Mouse (Mus musculus): Measurements from ENCODE around the gene Pycr1. TPM values are rescaled to one million over a fixed set of nuclear protein-coding genes. Genes with fewer than 3 reads are reported as not detected.
A peak's percentile ranks its signal among the peaks of the same experiment; 100 is the strongest.

Gene Pycr1
- total and polyA plus RNA-seq, 3 experiments: 21.0 to 75.3 (median 32.3) TPM

DNA sequence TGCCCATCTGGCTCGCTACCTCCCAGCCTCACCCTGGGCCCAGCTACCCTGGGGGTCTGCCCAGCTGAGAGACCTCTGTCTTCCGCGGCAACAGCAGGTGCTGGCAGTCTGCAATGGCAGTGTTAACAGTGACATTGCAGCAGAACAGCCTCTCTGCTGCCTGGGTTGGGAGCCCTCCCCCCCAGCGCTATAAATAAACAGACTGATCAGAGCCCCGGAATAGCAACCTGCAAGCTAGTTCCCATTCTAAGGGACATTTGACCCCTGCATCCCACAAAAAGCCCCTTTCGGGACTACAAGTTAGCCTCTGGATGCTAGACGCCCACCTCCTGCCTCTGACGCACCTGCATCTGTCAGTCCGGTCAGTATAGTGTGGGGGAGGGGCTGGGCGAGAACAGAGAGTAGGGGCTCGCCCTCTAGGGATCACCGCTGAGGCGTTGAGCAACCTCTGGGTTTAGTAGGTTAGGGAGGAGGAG is 4.5 kb upstream of the Pycr1 start, which contains the start of gene Myadml2:
TSS of gene Myadml2 (minus strand) at position 158 of the 476 bp plus-strand sequence.
- peak within 1 kb of the TSS; percentile 18; the same call in 1 of the 2 replicates for H3K27ac ChIP-seq (ENCODE audit: insufficient read depth, low read depth)

DNA sequence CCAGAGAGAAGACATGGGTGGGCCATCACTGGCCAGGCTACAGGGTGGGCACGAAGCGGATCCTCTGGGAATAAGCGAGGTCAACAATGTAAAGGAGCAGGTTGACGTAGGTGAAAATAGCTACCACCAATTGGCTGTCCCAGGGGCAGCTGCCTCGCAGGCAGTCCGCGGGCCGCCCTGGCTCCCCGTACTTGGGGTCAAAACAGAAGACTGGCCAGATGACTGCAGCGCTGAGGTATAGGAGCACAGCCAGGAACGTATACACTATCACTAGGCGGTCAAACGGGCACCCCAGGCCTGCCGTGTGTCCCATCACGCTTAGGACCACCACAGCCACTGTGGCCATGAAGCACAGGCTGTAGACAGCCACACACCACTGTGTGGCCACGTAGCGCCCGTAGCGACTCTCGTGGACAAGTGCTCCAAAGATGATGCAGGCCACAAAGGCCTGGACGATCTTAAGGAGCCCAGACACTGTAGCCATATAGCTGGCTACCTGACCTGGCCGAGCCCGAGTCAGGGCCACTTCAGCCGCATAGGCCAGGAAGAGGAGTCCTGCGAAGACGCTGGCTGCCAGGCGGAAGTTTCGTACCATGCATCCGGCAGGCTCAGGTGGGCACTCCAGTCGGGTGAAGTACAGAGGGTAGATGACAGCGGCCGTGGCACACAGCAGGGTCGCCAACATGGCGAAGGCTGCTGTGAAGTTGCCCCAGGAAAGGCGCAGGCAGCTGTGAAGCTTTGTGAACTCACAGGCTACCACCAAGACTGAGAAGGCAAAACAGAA is 3.7 kb upstream of the Pycr1 start:
- no peaks in the 10 kb centered on the region for H3K79me2 ChIP-seq (replicated peaks; ENCODE audit: control insufficient read depth, extremely low read depth, insufficient read depth, poor library complexity, severe bottlenecking)
- no peak overlapping the region for H3K27ac ChIP-seq (ENCODE audit: insufficient read depth, low read depth)
- peak overlapping the region; percentile 74; the same call in 1 of the 2 replicates for H3K4me2 ChIP-seq (ENCODE audit: insufficient read depth, low read depth, poor library complexity, severe bottlenecking)
- peak overlapping the region; percentile 15 to 46 (median 40) for H3K4me3 ChIP-seq (replicated peaks in 1 of 3; ENCODE audit: low read depth in 2 of 3, low read length in 2 of 3, poor library complexity in 1 of 3)
- in situ Hi-C loops (cut with MboI; ENCODE audit: low pct_ligation_motif_present, low pct_unique_long_range_greater_than_20kb, low sequenced_read_pairs): no loop called here
- TF ChIP-seq POLR2AphosphoS2 (IDR thresholded peaks at IDR 0.05; ENCODE audit: low read depth, low read length) (no peak), HCFC1 (IDR thresholded peaks at IDR 0.05; ENCODE audit: low read depth, low read length) (no peak), EP300 (IDR thresholded peaks at IDR 0.05; ENCODE audit: low read length) (no peak), E2F4 (IDR thresholded peaks at IDR 0.05; ENCODE audit: insufficient replicate concordance, low read depth, low read length) (no peak), RAD21 (IDR thresholded peaks at IDR 0.05; ENCODE audit: low read depth, low read length) (no peak), ELF1 (IDR thresholded peaks at IDR 0.05; ENCODE audit: low read depth, low read length) (no peak), KAT2A (IDR thresholded peaks at IDR 0.05; ENCODE audit: insufficient replicate concordance, low read length) (no peak), POLR2A (IDR thresholded peaks at IDR 0.05; ENCODE audit: low read depth, low read length) (no peak), NRF1 (IDR thresholded peaks at IDR 0.05; ENCODE audit: low read depth, low read length) (no peak), MAX (IDR thresholded peaks at IDR 0.05; ENCODE audit: low read length) (no peak)
- peaks cover 16 to 39% of the 10 kb centered on the region in 2 experiments for H3K4me1 ChIP-seq (ENCODE audit: control insufficient read depth in 1 of 2, insufficient read depth in 2 of 2)
- no peak for DNase-seq (ENCODE audit: extremely low read depth)
- dilution Hi-C loops (cut with MboI; ENCODE audit: extremely low pct_ligation_motif_present, extremely low pct_unique_long_range_greater_than_20kb, low sequenced_read_pairs): no loop called here
- peaks cover 3% of the 10 kb centered on the region for H3K27me3 ChIP-seq (replicated peaks)
- no peaks in the 10 kb centered on the region for H3K9me3 ChIP-seq (replicated peaks; ENCODE audit: low read length)
- no peak overlapping the region for H3K9ac ChIP-seq (ENCODE audit: insufficient read depth, low read depth)
- no peaks in the 10 kb centered on the region for H3K36me3 ChIP-seq (replicated peaks in 1 of 2; ENCODE audit: control insufficient read depth in 1 of 2, insufficient read depth in 1 of 2, low read length in 1 of 2)

More for the DNA sequence above, 4.5 kb upstream of the Pycr1 start, which contains the start of gene Myadml2:
- Histone ChIP-seq H3K9me3 (replicated peaks; ENCODE audit: low read length) (no peaks in the 10 kb centered on the region), H3K9ac (ENCODE audit: insufficient read depth, low read depth) (no peak within 1 kb of the TSS), H3K4me1 (ENCODE audit: control insufficient read depth in 1 of 2, insufficient read depth in 2 of 2) (peaks cover 12 to 31% of the 10 kb centered on the region in 2 experiments), H3K4me2 (ENCODE audit: insufficient read depth, low read depth, poor library complexity, severe bottlenecking) (peak within 1 kb of the TSS; percentile 74), H3K36me3 (replicated peaks in 1 of 2; ENCODE audit: control insufficient read depth in 1 of 2, insufficient read depth in 1 of 2, low read length in 1 of 2) (no peaks in the 10 kb centered on the region), H3K27me3 (replicated peaks) (peaks cover 3% of the 10 kb centered on the region), H3K4me3 (replicated peaks in 1 of 3; ENCODE audit: low read depth in 2 of 3, low read length in 2 of 3, poor library complexity in 1 of 3) (peak within 1 kb of the TSS; percentile 35 to 46 (median 40)), H3K79me2 (replicated peaks; ENCODE audit: control insufficient read depth, extremely low read depth, insufficient read depth, poor library complexity, severe bottlenecking) (no peaks in the 10 kb centered on the region)
- in situ Hi-C loops (cut with MboI; ENCODE audit: low pct_ligation_motif_present, low pct_unique_long_range_greater_than_20kb, low sequenced_read_pairs): no loop called here
- TF ChIP-seq MAFK (IDR thresholded peaks at IDR 0.05; ENCODE audit: insufficient replicate concordance, low read length): no peak
- TF ChIP-seq ZMIZ1 (IDR thresholded peaks at IDR 0.05; ENCODE audit: low read depth, low read length): no peak
- TF ChIP-seq POLR2A (IDR thresholded peaks at IDR 0.05; ENCODE audit: low read depth, low read length): no peak
- 0 out of 2 replicates have a peak, but pooled peaks have one; percentile 8 for TF ChIP-seq JUND (conservative IDR thresholded peaks at IDR 0.05; ENCODE audit: low read depth, low read length)
- peak; percentile 93 for TF ChIP-seq CHD2 (IDR thresholded peaks at IDR 0.05; ENCODE audit: low read length)
- TF ChIP-seq EP300 (IDR thresholded peaks at IDR 0.05; ENCODE audit: low read length): peak; percentile 41; the same call in 1 of the 2 replicates
- peak; percentile 65 for TF ChIP-seq IRF4 (IDR thresholded peaks at IDR 0.05; ENCODE audit: low read depth, low read length)
- no peak for TF ChIP-seq CHD1 (IDR thresholded peaks at IDR 0.05; ENCODE audit: low read depth, low read length)
- TF ChIP-seq HCFC1 (IDR thresholded peaks at IDR 0.05; ENCODE audit: low read depth, low read length): peak; percentile 32; the same call in 1 of the 2 replicates
- TF ChIP-seq NRF1 (IDR thresholded peaks at IDR 0.05; ENCODE audit: low read depth, low read length): no peak
- TF ChIP-seq TCF12 (IDR thresholded peaks at IDR 0.05; ENCODE audit: low read depth, low read length): peak; percentile 75
- TF ChIP-seq CTCF (conservative IDR thresholded peaks at IDR 0.05 in 1 of 2, IDR thresholded peaks at IDR 0.05 in 1 of 2; ENCODE audit: low read depth in 2 of 2, low read length in 2 of 2): peak in 1 of 2 experiments; percentile 42; a peak in 2 of 4 replicates
- TF ChIP-seq USF2 (conservative IDR thresholded peaks at IDR 0.05; ENCODE audit: low read depth, low read length): no peak
- TF ChIP-seq SIN3A (IDR thresholded peaks at IDR 0.05; ENCODE audit: low read length): no peak
- no peak for TF ChIP-seq UBTF (IDR thresholded peaks at IDR 0.05; ENCODE audit: low read depth, low read length)
- TF ChIP-seq BHLHE40 (IDR thresholded peaks at IDR 0.05; ENCODE audit: low read depth, low read length): peak; percentile 45; the same call in 1 of the 2 replicates
- TF ChIP-seq NELFE (IDR thresholded peaks at IDR 0.05; ENCODE audit: low read depth, low read length): no peak
- TF ChIP-seq PAX5 (IDR thresholded peaks at IDR 0.05; ENCODE audit: low read length): no peak
- TF ChIP-seq MXI1 (IDR thresholded peaks at IDR 0.05; ENCODE audit: low read depth, low read length): peak; percentile 48; the same call in 1 of the 2 replicates
- peak; percentile 79; the same call in 1 of the 2 replicates for TF ChIP-seq MAZ (IDR thresholded peaks at IDR 0.05; ENCODE audit: low read depth, low read length)
- no peak for TF ChIP-seq MAX (IDR thresholded peaks at IDR 0.05; ENCODE audit: low read length)
- peak; percentile 61; the same call in 1 of the 2 replicates for TF ChIP-seq ETS1 (conservative IDR thresholded peaks at IDR 0.05; ENCODE audit: low read depth, low read length)
- TF ChIP-seq SMC3 (IDR thresholded peaks at IDR 0.05; ENCODE audit: low read depth, low read length): no peak
- peak; percentile 95 for TF ChIP-seq MEF2A (IDR thresholded peaks at IDR 0.05; ENCODE audit: borderline replicate concordance, low read depth, low read length)
- TF ChIP-seq USF1 (IDR thresholded peaks at IDR 0.05; ENCODE audit: low read depth, low read length): no peak
- peak; percentile 0 for TF ChIP-seq RAD21 (IDR thresholded peaks at IDR 0.05; ENCODE audit: low read depth, low read length)
- TF ChIP-seq ZNF384 (IDR thresholded peaks at IDR 0.05; ENCODE audit: low read depth, low read length): no peak
- peak; percentile 46; the same call in 1 of the 2 replicates for TF ChIP-seq RCOR1 (conservative IDR thresholded peaks at IDR 0.05; ENCODE audit: low read depth, low read length)
- TF ChIP-seq ELF1 (IDR thresholded peaks at IDR 0.05; ENCODE audit: low read depth, low read length): peak; percentile 27; the same call in 1 of the 2 replicates
- peak; percentile 85 for DNase-seq (ENCODE audit: extremely low read depth)
- dilution Hi-C loops (cut with MboI; ENCODE audit: extremely low pct_ligation_motif_present, extremely low pct_unique_long_range_greater_than_20kb, low sequenced_read_pairs): no loop called here
